Mouse (Mus musculus): ENCODE data around the gene Cd47.

GRCm38 (mm10) chr16:49775002-49775966 lies 25.0 kb upstream of the Cd47 start:
- TF ChIP-seq CTCF (IDR thresholded peaks at IDR 0.05; ENCODE audit: low read depth, low read length) (no peak), POLR2A (IDR thresholded peaks at IDR 0.05; ENCODE audit: extremely low read depth, insufficient read depth, low read length) (no peak)

Data from liver, adult 2 months (tissue).